11 mouse cellular contexts compared by ENCODE assay signal in genomic region chr1:157343519-157343918, GRCm38 (mm10).
DNase-seq lines count a peak whose midpoint lies in the region; ATAC-seq lines count a peak whose summit lies in the region.
"Had no signal": no experiment of that assay in that cellular context is flagged by ENCODE, and none has a peak within 500 bp of the region (broad histone marks: within the 10 kb centered on the region; RNA-seq: fewer than 3 reads in every experiment).

No protein-coding gene starts in this region.

- no peak overlapping the region for H3K4me2 ChIP-seq in heart, embryonic 12.5 days
- H3K4me2 ChIP-seq: kidney, embryonic 15.5 days; liver, embryonic 11.5 days had no signal

- ATAC-seq in heart, embryonic 12.5 days (ENCODE audit: insufficient number of reproducible peaks, low FRiP score), result no peak

- no peak overlapping the region for H3K27ac ChIP-seq in heart, embryonic 12.5 days (ENCODE audit: poor library complexity, severe bottlenecking)
- H3K27ac ChIP-seq: embryonic facial prominence, embryonic 10.5 days; kidney, embryonic 15.5 days had no signal

- H3K9me3 ChIP-seq in heart, embryonic 12.5 days (replicated peaks), result no peaks in the 10 kb centered on the region
- H3K9me3 ChIP-seq: embryonic facial prominence, embryonic 10.5 days; kidney, embryonic 15.5 days had no signal

- H3K9ac ChIP-seq in heart, embryonic 12.5 days, result no peak overlapping the region
- H3K9ac ChIP-seq: kidney, embryonic 15.5 days had no signal

- peaks cover 8% of the 10 kb centered on the region for H3K4me1 ChIP-seq in heart, embryonic 12.5 days (replicated peaks)
- H3K4me1 ChIP-seq: embryonic facial prominence, embryonic 10.5 days; kidney, embryonic 15.5 days had no signal

- H3K36me3 ChIP-seq in heart, embryonic 12.5 days, result no peaks in the 10 kb centered on the region
- H3K36me3 ChIP-seq: embryonic facial prominence, embryonic 10.5 days; kidney, embryonic 15.5 days had no signal

- no peaks in the 10 kb centered on the region for H3K27me3 ChIP-seq in heart, embryonic 12.5 days (replicated peaks)
- H3K27me3 ChIP-seq: kidney, embryonic 15.5 days had no signal

- H3K4me3 ChIP-seq in heart, embryonic 12.5 days, result no peak overlapping the region
- H3K4me3 ChIP-seq: embryonic facial prominence, embryonic 10.5 days; kidney, embryonic 15.5 days had no signal

- peak; percentile 54 to 71 for DNase-seq in heart, adult 18-20 months
- DNase-seq in Muller cell, postnatal 12 days (ENCODE audit: inconsistent ontology term), result peak; percentile 88
- peak; percentile 37 for DNase-seq in brain, adult 2 months (ENCODE audit: low read depth, low spot score)
- DNase-seq in heart, postnatal 14 days, result peak; percentile 19 to 29
- DNase-seq in layer of hippocampus, postnatal 10 days (ENCODE audit: low spot score in 2 of 2), result no peak
- DNase-seq in left cerebral cortex, postnatal 36 days (ENCODE audit: low spot score in 2 of 2), result no peak
- DNase-seq in right cerebral cortex, postnatal 36 days (ENCODE audit: low spot score in 2 of 2), result no peak

- intact Hi-C loops in heart, postnatal 14 days (cut with DNase I), result no loop called here
- intact Hi-C loops in left cerebral cortex, postnatal 36 days (cut with DNase I), result no loop called here

Comparison
In these comparisons a context has a peak if more than half of its experiments do, and no peak if none do; other contexts are left out.
1. DNase-seq: peak in heart, adult 18-20 months (2 of 2), Muller cell, postnatal 12 days (single experiment), brain, adult 2 months (single experiment) and heart, postnatal 14 days (2 of 2); none in layer of hippocampus, postnatal 10 days (0 of 2), left cerebral cortex, postnatal 36 days (0 of 2) and right cerebral cortex, postnatal 36 days (0 of 2).